Comparison of ENCODE assay signal across 10 mouse cellular contexts in genomic region chr10:12547037-12547625, GRCm38 (mm10).
A peak's percentile ranks its signal among the peaks of the same experiment; 100 is the strongest.
DNase-seq lines count a peak whose midpoint lies in the region; ATAC-seq and TF ChIP-seq lines count a peak whose summit lies in the region.
"Had no signal": no experiment of that assay in that cellular context is flagged by ENCODE, and none has a peak within 500 bp of the region (broad histone marks: within the 10 kb centered on the region; RNA-seq: fewer than 3 reads in every experiment).

No protein-coding gene starts in this region.

- no peak for ATAC-seq in embryonic facial prominence, embryonic 14.5 days (ENCODE audit: low read depth)
- ATAC-seq in intestine, embryonic 16.5 days: no peak
- ATAC-seq in midbrain, embryonic 16.5 days: no peak
- ATAC-seq: Patski had no signal

- H3K36me3 ChIP-seq in embryonic facial prominence, embryonic 14.5 days (ENCODE audit: control insufficient read depth, insufficient read depth, low read length): no peaks in the 10 kb centered on the region
- H3K36me3 ChIP-seq in intestine, embryonic 16.5 days (ENCODE audit: control insufficient read depth, insufficient read depth, low read length): no peaks in the 10 kb centered on the region
- H3K36me3 ChIP-seq in midbrain, embryonic 16.5 days (ENCODE audit: control insufficient read depth, insufficient read depth, low read length): no peaks in the 10 kb centered on the region
- H3K36me3 ChIP-seq: liver, embryonic 13.5 days had no signal

- H3K4me3 ChIP-seq in layer of hippocampus, adult 2 months: no peak overlapping the region; the same call in 1 of the 2 replicates
- peak overlapping the region; percentile 5 for H3K4me3 ChIP-seq in embryonic facial prominence, embryonic 14.5 days (ENCODE audit: low read depth, low read length)
- peak overlapping the region; percentile 30 for H3K4me3 ChIP-seq in intestine, embryonic 16.5 days (ENCODE audit: low read length)
- H3K4me3 ChIP-seq in midbrain, embryonic 16.5 days (ENCODE audit: low read depth, low read length): no peak overlapping the region

- H3K9ac ChIP-seq in embryonic facial prominence, embryonic 14.5 days (ENCODE audit: low read depth, low read length): peak overlapping the region; percentile 43; the same call in 1 of the 2 replicates
- H3K9ac ChIP-seq in intestine, embryonic 16.5 days (ENCODE audit: low read depth, low read length): peak overlapping the region; percentile 19; the same call in 1 of the 2 replicates
- H3K9ac ChIP-seq in midbrain, embryonic 16.5 days (ENCODE audit: low read depth, low read length): no peak overlapping the region

- peak overlapping the region; percentile 33; the same call in 1 of the 2 replicates for H3K27ac ChIP-seq in layer of hippocampus, adult 2 months
- peak overlapping the region; percentile 65 for H3K27ac ChIP-seq in embryonic facial prominence, embryonic 14.5 days (replicated peaks; ENCODE audit: low read depth, low read length)
- H3K27ac ChIP-seq in intestine, embryonic 16.5 days (ENCODE audit: low read length): no peak overlapping the region
- no peak overlapping the region for H3K27ac ChIP-seq in midbrain, embryonic 16.5 days (ENCODE audit: low read length)
- H3K27ac ChIP-seq: liver, embryonic 13.5 days had no signal

- H3K9me3 ChIP-seq in embryonic facial prominence, embryonic 14.5 days (ENCODE audit: control insufficient read depth, low read length): no peaks in the 10 kb centered on the region
- H3K9me3 ChIP-seq in intestine, embryonic 16.5 days (ENCODE audit: control insufficient read depth, low read length): no peaks in the 10 kb centered on the region
- H3K9me3 ChIP-seq in midbrain, embryonic 16.5 days (replicated peaks; ENCODE audit: control insufficient read depth, low read length, poor library complexity, severe bottlenecking): no peaks in the 10 kb centered on the region
- H3K9me3 ChIP-seq: liver, embryonic 13.5 days had no signal

- TF ChIP-seq CTCF in layer of hippocampus, adult 2 months (conservative IDR thresholded peaks at IDR 0.05): no peak

- peak overlapping the region; percentile 76 for H3K4me2 ChIP-seq in embryonic facial prominence, embryonic 14.5 days (ENCODE audit: low read depth, low read length)
- H3K4me2 ChIP-seq in intestine, embryonic 16.5 days (ENCODE audit: low read depth, low read length): peak overlapping the region; percentile 19
- H3K4me2 ChIP-seq in midbrain, embryonic 16.5 days (ENCODE audit: low read length): peak overlapping the region; percentile 5; the same call in 1 of the 2 replicates

- 22% methylated on average over 6 of the region's 6 CpGs for WGBS in embryonic facial prominence, embryonic 14.5 days
- 32% methylated on average over 6 of the region's 6 CpGs for WGBS in intestine, embryonic 16.5 days
- WGBS in midbrain, embryonic 16.5 days: 39% methylated on average over 6 of the region's 6 CpGs

- H3K4me1 ChIP-seq in embryonic facial prominence, embryonic 14.5 days (ENCODE audit: control insufficient read depth, insufficient read depth, low read length): peaks cover 34% of the 10 kb centered on the region
- peaks cover 13% of the 10 kb centered on the region for H3K4me1 ChIP-seq in intestine, embryonic 16.5 days (ENCODE audit: control insufficient read depth, insufficient read depth, low read length)
- peaks cover 14% of the 10 kb centered on the region for H3K4me1 ChIP-seq in midbrain, embryonic 16.5 days (ENCODE audit: control insufficient read depth, insufficient read depth, low read length)

- DNase-seq in layer of hippocampus, adult 2 months (ENCODE audit: low spot score in 2 of 2): peak in 1 of 2 experiments; percentile 4
- no peak for DNase-seq in layer of hippocampus, postnatal 25 days (ENCODE audit: extremely low spot score in 1 of 2, low spot score in 1 of 2)
- peak; percentile 37 for DNase-seq in embryonic facial prominence, embryonic 14.5 days (ENCODE audit: low spot score)
- DNase-seq in urinary bladder, adult 18-20 months (ENCODE audit: low spot score in 2 of 2): no peak
- no peak for DNase-seq in right cerebral cortex, postnatal 10 days (ENCODE audit: low spot score in 2 of 2)
- no peak for DNase-seq in frontal cortex, postnatal 36 days (ENCODE audit: low spot score in 2 of 2)
- DNase-seq: liver, embryonic 13.5 days had no signal

- no peaks in the 10 kb centered on the region for H3K27me3 ChIP-seq in embryonic facial prominence, embryonic 14.5 days (replicated peaks; ENCODE audit: control insufficient read depth, insufficient read depth, low read length)
- H3K27me3 ChIP-seq in intestine, embryonic 16.5 days (replicated peaks; ENCODE audit: control insufficient read depth, insufficient read depth, low read length): no peaks in the 10 kb centered on the region
- H3K27me3 ChIP-seq in midbrain, embryonic 16.5 days (ENCODE audit: control insufficient read depth, insufficient read depth, low read depth, low read length): peaks cover 3% of the 10 kb centered on the region; the same call in 1 of the 2 replicates
- H3K27me3 ChIP-seq: liver, embryonic 13.5 days; Patski had no signal

Comparison
In these comparisons a context has a peak if more than half of its experiments do, and no peak if none do; other contexts are left out.
1. H3K27ac ChIP-seq: peak in layer of hippocampus, adult 2 months (single experiment) and embryonic facial prominence, embryonic 14.5 days (single experiment); none in intestine, embryonic 16.5 days (single experiment) and midbrain, embryonic 16.5 days (single experiment).
2. H3K4me3 ChIP-seq: peak in embryonic facial prominence, embryonic 14.5 days (single experiment) and intestine, embryonic 16.5 days (single experiment); none in layer of hippocampus, adult 2 months (single experiment) and midbrain, embryonic 16.5 days (single experiment).
3. H3K4me2 ChIP-seq: peak in every context shown above with its lines; median percentile 76 in embryonic facial prominence, embryonic 14.5 days; 19 in intestine, embryonic 16.5 days; 5 in midbrain, embryonic 16.5 days.